Mouse (Mus musculus): ENCODE measurements around the gene Fggy. TPM values are rescaled to one million over a fixed set of nuclear protein-coding genes. Genes with fewer than 3 reads are reported as not detected.

The Fggy gene
- polyA plus RNA-seq, 1 experiment = 10.8 TPM

GRCm38 (mm10) chr4:95915628-95916579, 358.6 kb downstream of the Fggy start:
- TF ChIP-seq MAX (IDR thresholded peaks at IDR 0.05) (no peak), MYOG (IDR thresholded peaks at IDR 0.05; ENCODE audit: control insufficient read depth, extremely low read depth, insufficient read length) (no peak), USF1 (IDR thresholded peaks at IDR 0.05; ENCODE audit: low read depth) (no peak), MYOD1 (IDR thresholded peaks at IDR 0.05; ENCODE audit: control insufficient read depth, insufficient read length, low read depth) (no peak), FOSL1 (IDR thresholded peaks at IDR 0.05; ENCODE audit: insufficient read depth, low read length, poor library complexity, severe bottlenecking) (no peak), CEBPB (IDR thresholded peaks at IDR 0.05; ENCODE audit: low read depth) (no peak), CTCF (IDR thresholded peaks at IDR 0.05; ENCODE audit: control insufficient read depth, insufficient read depth, insufficient read length) (no peak)
- no peaks in the 10 kb centered on the region for H3K79me2 ChIP-seq (ENCODE audit: control insufficient read depth, insufficient read depth)
- no peaks in the 10 kb centered on the region for H3K27me3 ChIP-seq (ENCODE audit: control insufficient read depth, insufficient read depth, insufficient read length)
- H3K79me3 ChIP-seq (ENCODE audit: low read depth) = no peaks in the 10 kb centered on the region
- H3ac ChIP-seq (ENCODE audit: control insufficient read depth, insufficient read length, low read depth) = no peak overlapping the region
- no peaks in the 10 kb centered on the region for H3K36me3 ChIP-seq (ENCODE audit: control insufficient read depth, insufficient read depth)
- no peak overlapping the region for H3K4me3 ChIP-seq (ENCODE audit: insufficient read depth, poor library complexity, severe bottlenecking)

- no peak for TF ChIP-seq CTCF (IDR thresholded peaks at IDR 0.05; ENCODE audit: control insufficient read depth, insufficient read depth, insufficient read length)
- no peak for TF ChIP-seq USF1 (IDR thresholded peaks at IDR 0.05; ENCODE audit: low read depth)
- no peak for TF ChIP-seq MYOG (IDR thresholded peaks at IDR 0.05; ENCODE audit: control insufficient read depth, extremely low read depth, insufficient read length)
- no peak for TF ChIP-seq MYOD1 (IDR thresholded peaks at IDR 0.05; ENCODE audit: control insufficient read depth, insufficient read length, low read depth)
- TF ChIP-seq CEBPB (IDR thresholded peaks at IDR 0.05; ENCODE audit: low read depth) = no peak
- TF ChIP-seq MAX (IDR thresholded peaks at IDR 0.05) = no peak
- no peak for TF ChIP-seq FOSL1 (IDR thresholded peaks at IDR 0.05; ENCODE audit: insufficient read depth, low read length, poor library complexity, severe bottlenecking)
- Histone ChIP-seq H3K79me3 (ENCODE audit: low read depth) (no peaks in the 10 kb centered on the region), H3K27me3 (ENCODE audit: control insufficient read depth, insufficient read depth, insufficient read length) (no peaks in the 10 kb centered on the region), H3K4me3 (ENCODE audit: insufficient read depth, poor library complexity, severe bottlenecking) (no peak overlapping the region), H3ac (ENCODE audit: control insufficient read depth, insufficient read length, low read depth) (no peak overlapping the region), H3K79me2 (ENCODE audit: control insufficient read depth, insufficient read depth) (no peaks in the 10 kb centered on the region), H3K36me3 (ENCODE audit: control insufficient read depth, insufficient read depth) (no peaks in the 10 kb centered on the region)
These were observed 360.4 kb downstream of the Fggy start for GRCm38 (mm10) chr4:95917703-95918102.

GRCm38 (mm10) chr4:95920448-95920847, 363.1 kb downstream of the Fggy start:
- TF ChIP-seq CEBPB (IDR thresholded peaks at IDR 0.05; ENCODE audit: low read depth) = no peak
- no peak for TF ChIP-seq USF1 (IDR thresholded peaks at IDR 0.05; ENCODE audit: low read depth)
- no peak for TF ChIP-seq MAX (IDR thresholded peaks at IDR 0.05)
- no peak for TF ChIP-seq CTCF (IDR thresholded peaks at IDR 0.05; ENCODE audit: control insufficient read depth, insufficient read depth, insufficient read length)
- no peak for TF ChIP-seq FOSL1 (IDR thresholded peaks at IDR 0.05; ENCODE audit: insufficient read depth, low read length, poor library complexity, severe bottlenecking)
- TF ChIP-seq MYOD1 (IDR thresholded peaks at IDR 0.05; ENCODE audit: control insufficient read depth, insufficient read length, low read depth) = no peak
- no peak for TF ChIP-seq MYOG (IDR thresholded peaks at IDR 0.05; ENCODE audit: control insufficient read depth, extremely low read depth, insufficient read length)
- Histone ChIP-seq H3ac (ENCODE audit: control insufficient read depth, insufficient read length, low read depth) (no peak overlapping the region), H3K79me2 (ENCODE audit: control insufficient read depth, insufficient read depth) (no peaks in the 10 kb centered on the region), H3K27me3 (ENCODE audit: control insufficient read depth, insufficient read depth, insufficient read length) (no peaks in the 10 kb centered on the region), H3K36me3 (ENCODE audit: control insufficient read depth, insufficient read depth) (no peaks in the 10 kb centered on the region), H3K4me3 (ENCODE audit: insufficient read depth, poor library complexity, severe bottlenecking) (no peak overlapping the region), H3K79me3 (ENCODE audit: low read depth) (no peaks in the 10 kb centered on the region)

GRCm38 (mm10) chr4:95924210-95925184, 367.2 kb downstream of the Fggy start:
- Histone ChIP-seq H3K27me3 (ENCODE audit: control insufficient read depth, insufficient read depth, insufficient read length) (no peaks in the 10 kb centered on the region), H3ac (ENCODE audit: control insufficient read depth, insufficient read length, low read depth) (no peak overlapping the region), H3K4me3 (ENCODE audit: insufficient read depth, poor library complexity, severe bottlenecking) (no peak overlapping the region), H3K36me3 (ENCODE audit: control insufficient read depth, insufficient read depth) (no peaks in the 10 kb centered on the region), H3K79me3 (ENCODE audit: low read depth) (no peaks in the 10 kb centered on the region), H3K79me2 (ENCODE audit: control insufficient read depth, insufficient read depth) (no peaks in the 10 kb centered on the region)
- TF ChIP-seq CTCF (IDR thresholded peaks at IDR 0.05; ENCODE audit: control insufficient read depth, insufficient read depth, insufficient read length) (peak; percentile 72), CEBPB (IDR thresholded peaks at IDR 0.05; ENCODE audit: low read depth) (no peak), MYOD1 (IDR thresholded peaks at IDR 0.05; ENCODE audit: control insufficient read depth, insufficient read length, low read depth) (no peak), MAX (IDR thresholded peaks at IDR 0.05) (no peak)

GRCm38 (mm10) chr4:95928846-95929245, 371.5 kb downstream of the Fggy start:
- Histone ChIP-seq H3ac (ENCODE audit: control insufficient read depth, insufficient read length, low read depth) (no peak overlapping the region), H3K36me3 (ENCODE audit: control insufficient read depth, insufficient read depth) (no peaks in the 10 kb centered on the region), H3K27me3 (ENCODE audit: control insufficient read depth, insufficient read depth, insufficient read length) (no peaks in the 10 kb centered on the region), H3K79me3 (ENCODE audit: low read depth) (no peaks in the 10 kb centered on the region), H3K79me2 (ENCODE audit: control insufficient read depth, insufficient read depth) (no peaks in the 10 kb centered on the region), H3K4me3 (ENCODE audit: insufficient read depth, poor library complexity, severe bottlenecking) (no peak overlapping the region)
- no peak for TF ChIP-seq MYOD1 (IDR thresholded peaks at IDR 0.05; ENCODE audit: control insufficient read depth, insufficient read length, low read depth)
- no peak for TF ChIP-seq CTCF (IDR thresholded peaks at IDR 0.05; ENCODE audit: control insufficient read depth, insufficient read depth, insufficient read length)
- TF ChIP-seq FOSL1 (IDR thresholded peaks at IDR 0.05; ENCODE audit: insufficient read depth, low read length, poor library complexity, severe bottlenecking) = no peak
- TF ChIP-seq USF1 (IDR thresholded peaks at IDR 0.05; ENCODE audit: low read depth) = no peak
- TF ChIP-seq MAX (IDR thresholded peaks at IDR 0.05) = no peak
- no peak for TF ChIP-seq CEBPB (IDR thresholded peaks at IDR 0.05; ENCODE audit: low read depth)
- TF ChIP-seq MYOG (IDR thresholded peaks at IDR 0.05; ENCODE audit: control insufficient read depth, extremely low read depth, insufficient read length) = no peak
